Mouse (Mus musculus): ENCODE measurements around the gene Nid1.
A peak's percentile ranks its signal among the peaks of the same experiment; 100 is the strongest.
"Not testable (repeated sequence)": the region's sequence is repeated elsewhere in the genome, so short reads cannot be mapped to it uniquely, and the experiment has no call there.

Nid1 gene

GRCm38 (mm10) chr13:13453332-13453731, 16.0 kb downstream of the Nid1 start:
- DNase-seq (ENCODE audit: low spot score): not testable (repeated sequence)

GRCm38 (mm10) chr13:13454249-13454648, 16.9 kb downstream of the Nid1 start:
- DNase-seq (ENCODE audit: low spot score): not testable (repeated sequence)

GRCm38 (mm10) chr13:13455632-13456492, 18.5 kb downstream of the Nid1 start:
- not testable (repeated sequence) for DNase-seq (ENCODE audit: low spot score)

GRCm38 (mm10) chr13:13458138-13458737, 20.9 kb downstream of the Nid1 start:
- DNase-seq (ENCODE audit: low spot score): no peak

GRCm38 (mm10) chr13:13460521-13461138, 23.3 kb downstream of the Nid1 start:
- DNase-seq (ENCODE audit: low spot score): no peak

- no peak for DNase-seq (ENCODE audit: low spot score)
These were observed 24.3 kb downstream of the Nid1 start for GRCm38 (mm10) chr13:13461446-13462192.

GRCm38 (mm10) chr13:13463949-13464348, 26.6 kb downstream of the Nid1 start:
- DNase-seq (ENCODE audit: low spot score): no peak

- DNase-seq (ENCODE audit: low spot score): not testable (repeated sequence)
These were observed 29.9 kb downstream of the Nid1 start for GRCm38 (mm10) chr13:13467249-13467648.

- no peak for DNase-seq (ENCODE audit: low spot score)
These were observed 31.2 kb downstream of the Nid1 start for GRCm38 (mm10) chr13:13468513-13468912.

GRCm38 (mm10) chr13:13471334-13471757, 34.0 kb downstream of the Nid1 start:
- DNase-seq (ENCODE audit: low spot score): no peak

GRCm38 (mm10) chr13:13474464-13474863, 37.1 kb downstream of the Nid1 start:
- not testable (repeated sequence) for DNase-seq (ENCODE audit: low spot score)

GRCm38 (mm10) chr13:13474991-13475390, 37.6 kb downstream of the Nid1 start:
- no peak for DNase-seq (ENCODE audit: low spot score)

- DNase-seq (ENCODE audit: low spot score): no peak
These were observed 39.2 kb downstream of the Nid1 start for GRCm38 (mm10) chr13:13476568-13476967.

- no peak for DNase-seq (ENCODE audit: low spot score)
These were observed 39.7 kb downstream of the Nid1 start for GRCm38 (mm10) chr13:13477046-13477445.

- no peak for DNase-seq (ENCODE audit: low spot score)
These were observed 42.6 kb downstream of the Nid1 start for GRCm38 (mm10) chr13:13479986-13480385.

- DNase-seq (ENCODE audit: low spot score): peak; percentile 45
These were observed 43.7 kb downstream of the Nid1 start for GRCm38 (mm10) chr13:13481033-13481432.

GRCm38 (mm10) chr13:13481875-13482674, 44.7 kb downstream of the Nid1 start:
- peak; percentile 49 for DNase-seq (ENCODE audit: low spot score)

- peak; percentile 62 for DNase-seq (ENCODE audit: low spot score)
These were observed 47.0 kb downstream of the Nid1 start for GRCm38 (mm10) chr13:13484351-13484751.

GRCm38 (mm10) chr13:13484883-13485282, 47.5 kb downstream of the Nid1 start:
- no peak for DNase-seq (ENCODE audit: low spot score)

- no peak for DNase-seq (ENCODE audit: low spot score)
These were observed 48.3 kb downstream of the Nid1 start for GRCm38 (mm10) chr13:13485682-13486081.

GRCm38 (mm10) chr13:13487851-13488250, 50.5 kb downstream of the Nid1 start:
- no peak for DNase-seq (ENCODE audit: low spot score)
